Mouse (Mus musculus): Measurements from ENCODE around the gene Hapln3.

Hapln3 gene

GRCm38 (mm10) chr7:79068231-79068630, 62.6 kb downstream of the Hapln3 start:
- DNase-seq (ENCODE audit: low spot score), result no peak

- no peak for DNase-seq (ENCODE audit: low spot score)
These were observed 63.4 kb downstream of the Hapln3 start for GRCm38 (mm10) chr7:79067466-79067865.
